In the genomic region with DNA sequence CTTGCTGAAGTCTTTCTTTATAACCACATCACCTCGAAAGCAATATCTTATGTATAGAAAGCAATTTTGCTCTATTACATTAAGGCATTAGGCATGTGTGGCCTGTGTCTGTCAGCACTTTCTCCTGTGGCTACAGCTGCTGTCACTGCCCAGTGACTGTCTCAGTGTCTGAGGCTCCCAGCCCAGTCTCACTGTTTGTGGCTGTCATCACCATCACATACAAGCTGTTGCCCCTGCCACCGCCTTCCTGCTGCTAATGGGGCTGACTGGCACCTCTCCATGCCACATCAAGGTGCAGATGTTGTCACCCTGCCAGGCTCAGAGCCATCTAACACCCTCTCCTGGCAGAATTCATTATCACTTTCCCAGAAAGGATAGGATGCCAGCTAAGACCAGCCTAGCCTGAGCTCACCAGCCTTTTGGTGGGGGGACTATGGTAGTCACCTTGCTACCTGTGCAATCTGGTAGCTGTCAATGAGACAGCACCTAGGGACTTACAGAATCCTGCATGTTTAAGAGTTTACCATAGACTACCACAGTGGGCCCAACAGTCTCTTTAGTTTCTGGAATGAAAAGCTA, we compare ENCODE assay signal across 17 mouse cellular contexts.
DNase-seq lines count a peak whose midpoint lies in the region; ATAC-seq and TF ChIP-seq lines count a peak whose summit lies in the region.
"Had no signal": no experiment of that assay in that cellular context is flagged by ENCODE, and none has a peak within 500 bp of the region (broad histone marks: within the 10 kb centered on the region; RNA-seq: fewer than 3 reads in every experiment).

No protein-coding gene starts in this region.

- no peaks in the 10 kb centered on the region for H3K27me3 ChIP-seq in forebrain, embryonic 10.5 days (ENCODE audit: poor library complexity, severe bottlenecking)
- H3K27me3 ChIP-seq in forebrain, embryonic 11.5 days (ENCODE audit: control insufficient read depth, insufficient read depth, low read length): no peaks in the 10 kb centered on the region
- no peaks in the 10 kb centered on the region for H3K27me3 ChIP-seq in midbrain, postnatal 0 days (ENCODE audit: insufficient read depth, low read length)
- no peaks in the 10 kb centered on the region for H3K27me3 ChIP-seq in midbrain, embryonic 14.5 days (ENCODE audit: control insufficient read depth, insufficient read depth, low read length)
- no peaks in the 10 kb centered on the region for H3K27me3 ChIP-seq in intestine, postnatal 0 days (replicated peaks; ENCODE audit: control insufficient read depth, insufficient read depth, low read length)
- H3K27me3 ChIP-seq: embryonic facial prominence, embryonic 13.5 days; liver, embryonic 13.5 days; neural tube, embryonic 15.5 days; Patski; stomach, embryonic 15.5 days had no signal

- DNase-seq in forebrain, embryonic 10.5 days (ENCODE audit: extremely low spot score, low spot score): no peak
- no peak for DNase-seq in forebrain, embryonic 11.5 days (ENCODE audit: low spot score)
- peak; percentile 69 for DNase-seq in midbrain, postnatal 0 days (ENCODE audit: low spot score)
- no peak for DNase-seq in midbrain, embryonic 14.5 days
- DNase-seq in heart, postnatal 14 days: peak; percentile 4 to 55
- no peak for DNase-seq in gastrocnemius, postnatal 25 days
- DNase-seq: cerebellum, adult 9-10 months; layer of hippocampus, postnatal 36 days; liver, embryonic 13.5 days had no signal

- no peak for ATAC-seq in forebrain, embryonic 11.5 days (replicated peaks; ENCODE audit: low FRiP score)
- no peak for ATAC-seq in midbrain, postnatal 0 days (ENCODE audit: low FRiP score)
- ATAC-seq in midbrain, embryonic 14.5 days (ENCODE audit: low FRiP score, low TSS enrichment): no peak
- no peak for ATAC-seq in frontal cortex, adult (ENCODE audit: low TSS enrichment)
- ATAC-seq in intestine, postnatal 0 days: no peak
- ATAC-seq: Patski had no signal

- intact Hi-C loops in heart, postnatal 14 days (cut with DNase I): no loop called here

- H3K4me1 ChIP-seq in forebrain, embryonic 10.5 days: peaks cover 13% of the 10 kb centered on the region
- no peaks in the 10 kb centered on the region; the same call in 1 of the 2 replicates for H3K4me1 ChIP-seq in forebrain, embryonic 11.5 days (replicated peaks; ENCODE audit: control insufficient read depth, insufficient read depth, low read length)
- 0 out of 2 replicates have a peak, but pooled peaks cover 3% of the 10 kb centered on the region for H3K4me1 ChIP-seq in midbrain, postnatal 0 days (ENCODE audit: insufficient read depth, low read length)
- no peaks in the 10 kb centered on the region for H3K4me1 ChIP-seq in midbrain, embryonic 14.5 days (ENCODE audit: control insufficient read depth, insufficient read depth, low read length)
- no peaks in the 10 kb centered on the region for H3K4me1 ChIP-seq in intestine, postnatal 0 days (replicated peaks; ENCODE audit: control insufficient read depth, insufficient read depth, low read length)
- H3K4me1 ChIP-seq: embryonic facial prominence, embryonic 13.5 days; hindbrain, embryonic 10.5 days; liver, embryonic 13.5 days; neural tube, embryonic 15.5 days; stomach, embryonic 15.5 days had no signal

- no peak overlapping the region for H3K4me2 ChIP-seq in forebrain, embryonic 11.5 days (ENCODE audit: low read depth, low read length, severe bottlenecking)
- H3K4me2 ChIP-seq in midbrain, postnatal 0 days (ENCODE audit: low read depth, low read length, poor library complexity, severe bottlenecking): no peak overlapping the region
- H3K4me2 ChIP-seq in midbrain, embryonic 14.5 days (ENCODE audit: low read length): no peak overlapping the region
- H3K4me2 ChIP-seq in intestine, postnatal 0 days (replicated peaks; ENCODE audit: low read depth): no peak overlapping the region
- H3K4me2 ChIP-seq: embryonic facial prominence, embryonic 13.5 days; liver, embryonic 13.5 days; midbrain, embryonic 11.5 days; neural tube, embryonic 15.5 days; stomach, embryonic 15.5 days had no signal

- no peak overlapping the region for H3K4me3 ChIP-seq in forebrain, embryonic 10.5 days
- no peak overlapping the region for H3K4me3 ChIP-seq in forebrain, embryonic 11.5 days (ENCODE audit: low read depth, low read length)
- no peak overlapping the region for H3K4me3 ChIP-seq in midbrain, postnatal 0 days (ENCODE audit: low read depth, low read length)
- H3K4me3 ChIP-seq in midbrain, embryonic 14.5 days (replicated peaks; ENCODE audit: low read depth, low read length): no peak overlapping the region
- H3K4me3 ChIP-seq in intestine, postnatal 0 days (ENCODE audit: low read depth, low read length): no peak overlapping the region
- H3K4me3 ChIP-seq: embryonic facial prominence, embryonic 13.5 days; hindbrain, embryonic 10.5 days; liver, embryonic 13.5 days; neural tube, embryonic 15.5 days; stomach, embryonic 15.5 days had no signal

- WGBS in forebrain, embryonic 10.5 days: 87% methylated on average over 2 of the region's 2 CpGs
- 80% methylated on average over 2 of the region's 2 CpGs for WGBS in forebrain, embryonic 11.5 days
- WGBS in midbrain, postnatal 0 days: 65% methylated on average over 2 of the region's 2 CpGs
- 80% methylated on average over 2 of the region's 2 CpGs for WGBS in midbrain, embryonic 14.5 days
- WGBS in intestine, postnatal 0 days: 82% methylated on average over 2 of the region's 2 CpGs

- H3K36me3 ChIP-seq in forebrain, embryonic 10.5 days (replicated peaks): no peaks in the 10 kb centered on the region
- no peaks in the 10 kb centered on the region for H3K36me3 ChIP-seq in forebrain, embryonic 11.5 days (ENCODE audit: control insufficient read depth, insufficient read depth, low read length)
- H3K36me3 ChIP-seq in midbrain, postnatal 0 days (ENCODE audit: insufficient read depth, low read length): no peaks in the 10 kb centered on the region
- H3K36me3 ChIP-seq in midbrain, embryonic 14.5 days (ENCODE audit: control insufficient read depth, insufficient read depth, low read length): no peaks in the 10 kb centered on the region
- no peaks in the 10 kb centered on the region for H3K36me3 ChIP-seq in intestine, postnatal 0 days (ENCODE audit: control insufficient read depth, insufficient read depth)
- H3K36me3 ChIP-seq: embryonic facial prominence, embryonic 13.5 days; hindbrain, embryonic 10.5 days; liver, embryonic 13.5 days; neural tube, embryonic 15.5 days; stomach, embryonic 15.5 days had no signal

- no peak for TF ChIP-seq CTCF in midbrain, postnatal 0 days (IDR thresholded peaks at IDR 0.05)
- no peak for TF ChIP-seq CTCF in intestine, postnatal 0 days (IDR thresholded peaks at IDR 0.05; ENCODE audit: low read depth)

- H3K27ac ChIP-seq in forebrain, embryonic 10.5 days: 0 out of 2 replicates have a peak overlapping the region, but pooled peaks have one; percentile 48
- H3K27ac ChIP-seq in forebrain, embryonic 11.5 days (ENCODE audit: low read depth, low read length): no peak overlapping the region
- H3K27ac ChIP-seq in midbrain, postnatal 0 days (ENCODE audit: low read depth, low read length): no peak overlapping the region
- H3K27ac ChIP-seq in midbrain, embryonic 14.5 days (replicated peaks; ENCODE audit: low read depth, low read length): no peak overlapping the region
- no peak overlapping the region for H3K27ac ChIP-seq in intestine, postnatal 0 days (ENCODE audit: low read depth, low read length)
- H3K27ac ChIP-seq: embryonic facial prominence, embryonic 13.5 days; hindbrain, embryonic 10.5 days; liver, embryonic 13.5 days; neural tube, embryonic 15.5 days; stomach, embryonic 15.5 days had no signal

- no peaks in the 10 kb centered on the region; the same call in 1 of the 2 replicates for H3K9me3 ChIP-seq in forebrain, embryonic 10.5 days
- H3K9me3 ChIP-seq in forebrain, embryonic 11.5 days (ENCODE audit: control insufficient read depth, low read length): no peaks in the 10 kb centered on the region
- no peaks in the 10 kb centered on the region for H3K9me3 ChIP-seq in midbrain, postnatal 0 days (ENCODE audit: low read length)
- no peaks in the 10 kb centered on the region for H3K9me3 ChIP-seq in midbrain, embryonic 14.5 days (ENCODE audit: control insufficient read depth, low read length)
- no peaks in the 10 kb centered on the region for H3K9me3 ChIP-seq in intestine, postnatal 0 days (ENCODE audit: control insufficient read depth)
- H3K9me3 ChIP-seq: embryonic facial prominence, embryonic 13.5 days; hindbrain, embryonic 10.5 days; liver, embryonic 13.5 days; neural tube, embryonic 15.5 days; stomach, embryonic 15.5 days had no signal

- no peak overlapping the region for H3K9ac ChIP-seq in forebrain, embryonic 11.5 days (ENCODE audit: low read length)
- H3K9ac ChIP-seq in midbrain, postnatal 0 days (replicated peaks; ENCODE audit: low read length, poor library complexity, severe bottlenecking): no peak overlapping the region
- no peak overlapping the region for H3K9ac ChIP-seq in midbrain, embryonic 14.5 days (replicated peaks; ENCODE audit: low read length)
- no peak overlapping the region for H3K9ac ChIP-seq in intestine, postnatal 0 days (ENCODE audit: low read depth, low read length)
- H3K9ac ChIP-seq: embryonic facial prominence, embryonic 13.5 days; liver, embryonic 13.5 days; neural tube, embryonic 15.5 days; stomach, embryonic 15.5 days had no signal

Comparison
In these comparisons a context has a peak if more than half of its experiments do, and no peak if none do; other contexts are left out.
1. DNase-seq: peak in midbrain, postnatal 0 days (single experiment) and heart, postnatal 14 days (2 of 2); none in forebrain, embryonic 10.5 days (single experiment), forebrain, embryonic 11.5 days (single experiment), midbrain, embryonic 14.5 days (single experiment) and gastrocnemius, postnatal 25 days (single experiment).